Mouse (Mus musculus): ENCODE results near the gene Drg1. TPM values are rescaled to one million over a fixed set of nuclear protein-coding genes. Genes with fewer than 3 reads are reported as not detected.
"Not testable (repeated sequence)": the region's sequence is repeated elsewhere in the genome, so short reads cannot be mapped to it uniquely, and the experiment has no call there.

The Drg1 gene
- total RNA-seq, 2 experiments from 2014 or later: 92.5 to 93.4 TPM

- not testable (repeated sequence) for DNase-seq (ENCODE audit: low spot score in 2 of 2)
These were observed 97.2 kb downstream of the Drg1 start for GRCm38 (mm10) chr11:3169042-3169441.

- peak in 1 of 2 experiments; percentile 65 for DNase-seq (ENCODE audit: low spot score in 2 of 2)
These were observed 98.6 kb downstream of the Drg1 start for GRCm38 (mm10) chr11:3167571-3168001.

GRCm38 (mm10) chr11:3167129-3167528 lies 99.1 kb downstream of the Drg1 start:
- not testable (repeated sequence) for DNase-seq (ENCODE audit: low spot score in 2 of 2)

- DNase-seq (ENCODE audit: low spot score in 2 of 2): not testable (repeated sequence)
These were observed 99.9 kb downstream of the Drg1 start for GRCm38 (mm10) chr11:3166321-3166720.

- not testable (repeated sequence) for DNase-seq (ENCODE audit: low spot score in 2 of 2)
These were observed 100.9 kb downstream of the Drg1 start for GRCm38 (mm10) chr11:3165210-3165782.

GRCm38 (mm10) chr11:3163661-3164060 lies 102.6 kb downstream of the Drg1 start:
- not testable (repeated sequence) for DNase-seq (ENCODE audit: low spot score in 2 of 2)

- peak in 1 of 2 experiments; percentile 42 for DNase-seq (ENCODE audit: low spot score in 2 of 2)
These were observed 103.1 kb downstream of the Drg1 start for GRCm38 (mm10) chr11:3163122-3163521.

- DNase-seq (ENCODE audit: low spot score in 2 of 2): peak; percentile 67 to 74
These were observed 103.8 kb downstream of the Drg1 start for GRCm38 (mm10) chr11:3162236-3162897.

- peak; percentile 56 to 62 for DNase-seq (ENCODE audit: low spot score in 2 of 2)
These were observed 104.8 kb downstream of the Drg1 start for GRCm38 (mm10) chr11:3161370-3161769.

GRCm38 (mm10) chr11:3158800-3159199 lies 107.4 kb downstream of the Drg1 start:
- not testable (repeated sequence) for DNase-seq (ENCODE audit: low spot score in 2 of 2)

GRCm38 (mm10) chr11:3157996-3158395 lies 108.2 kb downstream of the Drg1 start:
- peak in 1 of 2 experiments; percentile 85 for DNase-seq (ENCODE audit: low spot score in 2 of 2)

GRCm38 (mm10) chr11:3156991-3157390 lies 109.2 kb downstream of the Drg1 start:
- DNase-seq (ENCODE audit: low spot score in 2 of 2): not testable (repeated sequence)

GRCm38 (mm10) chr11:3153666-3154397 lies 112.4 kb downstream of the Drg1 start:
- peak; percentile 67 to 72 for DNase-seq (ENCODE audit: low spot score in 2 of 2)

GRCm38 (mm10) chr11:3151358-3151757 lies 114.9 kb downstream of the Drg1 start:
- not testable (repeated sequence) for DNase-seq (ENCODE audit: low spot score in 2 of 2)

GRCm38 (mm10) chr11:3150677-3151003 lies 115.6 kb downstream of the Drg1 start:
- DNase-seq (ENCODE audit: low spot score in 2 of 2): not testable (repeated sequence)

GRCm38 (mm10) chr11:3150003-3150676 lies 116.1 kb downstream of the Drg1 start:
- DNase-seq (ENCODE audit: low spot score in 2 of 2): not testable (repeated sequence)

- not testable (repeated sequence) for DNase-seq (ENCODE audit: low spot score in 2 of 2)
These were observed 116.7 kb downstream of the Drg1 start for GRCm38 (mm10) chr11:3149471-3149870.

- DNase-seq (ENCODE audit: low spot score in 2 of 2): not testable (repeated sequence)
These were observed 119.4 kb downstream of the Drg1 start for GRCm38 (mm10) chr11:3146806-3147205.

- not testable (repeated sequence) for DNase-seq (ENCODE audit: low spot score in 2 of 2)
These were observed 120.7 kb downstream of the Drg1 start for GRCm38 (mm10) chr11:3145359-3146165.

GRCm38 (mm10) chr11:3143984-3144383 lies 122.2 kb downstream of the Drg1 start:
- DNase-seq (ENCODE audit: low spot score in 2 of 2): not testable (repeated sequence)

GRCm38 (mm10) chr11:3142413-3142812 lies 123.8 kb downstream of the Drg1 start:
- peak; percentile 83 to 89 for DNase-seq (ENCODE audit: low spot score in 2 of 2)
